ENCODE assay signal across 9 mouse cellular contexts in genomic region chr14:78287906-78288800, GRCm38 (mm10). TPM values are rescaled to one million over a fixed set of nuclear protein-coding genes. Genes with fewer than 3 reads are reported as not detected.
DNase-seq lines count a peak whose midpoint lies in the region; ATAC-seq and TF ChIP-seq lines count a peak whose summit lies in the region.
"Had no signal": no experiment of that assay in that cellular context is flagged by ENCODE, and none has a peak within 500 bp of the region (broad histone marks: within the 10 kb centered on the region; RNA-seq: fewer than 3 reads in every experiment).

No protein-coding gene starts in this region.

- ATAC-seq in liver, embryonic 12.5 days = no peak
- ATAC-seq in forebrain, embryonic 13.5 days = peak; percentile 29; the same call in 1 of the 2 replicates

- no peaks in the 10 kb centered on the region for H3K4me1 ChIP-seq in liver, adult 2 months (ENCODE audit: control insufficient read depth, insufficient read depth, low read length)
- no peaks in the 10 kb centered on the region for H3K4me1 ChIP-seq in liver, embryonic 12.5 days
- H3K4me1 ChIP-seq in forebrain, embryonic 13.5 days = peaks cover 51% of the 10 kb centered on the region

- H3K4me3 ChIP-seq in liver, adult 2 months (ENCODE audit: insufficient read depth, low read depth, low read length) = no peak overlapping the region
- no peak overlapping the region for H3K4me3 ChIP-seq in liver, embryonic 12.5 days
- H3K4me3 ChIP-seq in forebrain, embryonic 13.5 days = no peak overlapping the region
- H3K4me3 ChIP-seq: heart, embryonic 13.5 days had no signal

- TF ChIP-seq POLR2A in liver, adult 2 months (IDR thresholded peaks at IDR 0.05; ENCODE audit: extremely low read depth, insufficient read depth, low read length) = no peak

- peak; percentile 23 to 73 for DNase-seq in adrenal gland, adult (ENCODE audit: inconsistent age in 2 of 2, low spot score in 1 of 2)
- DNase-seq in adrenal gland, adult 8-10 months = no peak
- peak; percentile 14 for DNase-seq in liver, adult 2 months (ENCODE audit: extremely low read depth, low read depth, low spot score)
- peak; percentile 25 to 38 for DNase-seq in adrenal gland, postnatal 36 days
- peak; percentile 65 to 77 for DNase-seq in layer of hippocampus, postnatal 14 days (ENCODE audit: low spot score in 2 of 2)
- peak; percentile 20 for DNase-seq in retina, adult 2 months (ENCODE audit: low read depth, low spot score)

- TF ChIP-seq CTCF in liver, adult 2 months (IDR thresholded peaks at IDR 0.05; ENCODE audit: low read depth, low read length) = peak; percentile 40; the same call in 1 of the 2 replicates

- no peak overlapping the region for H3K9ac ChIP-seq in liver, adult 2 months (ENCODE audit: low read depth, low read length)
- no peak overlapping the region for H3K9ac ChIP-seq in liver, embryonic 12.5 days
- no peak overlapping the region for H3K9ac ChIP-seq in forebrain, embryonic 13.5 days
- H3K9ac ChIP-seq: heart, embryonic 13.5 days had no signal

- H3K79me2 ChIP-seq in liver, adult 2 months (ENCODE audit: control insufficient read depth, insufficient read depth, low read length) = no peaks in the 10 kb centered on the region

- H3K27ac ChIP-seq in liver, adult 2 months (replicated peaks; ENCODE audit: insufficient read depth, low read depth, low read length) = no peak overlapping the region
- no peak overlapping the region for H3K27ac ChIP-seq in liver, embryonic 12.5 days
- peak overlapping the region; percentile 48 for H3K27ac ChIP-seq in forebrain, embryonic 13.5 days
- H3K27ac ChIP-seq: heart, embryonic 13.5 days had no signal

- no peaks in the 10 kb centered on the region for H3K9me3 ChIP-seq in liver, embryonic 12.5 days (replicated peaks)
- H3K9me3 ChIP-seq in forebrain, embryonic 13.5 days (replicated peaks) = no peaks in the 10 kb centered on the region; the same call in 1 of the 2 replicates

- no peak overlapping the region for H3K4me2 ChIP-seq in liver, embryonic 12.5 days
- no peak overlapping the region for H3K4me2 ChIP-seq in forebrain, embryonic 13.5 days
- H3K4me2 ChIP-seq: heart, embryonic 13.5 days had no signal

- 0 out of 2 replicates have a peak, but pooled peaks cover 4% of the 10 kb centered on the region for H3K27me3 ChIP-seq in liver, adult 2 months (ENCODE audit: control insufficient read depth, insufficient read depth, low read length)
- no peaks in the 10 kb centered on the region for H3K27me3 ChIP-seq in liver, embryonic 12.5 days (replicated peaks)
- H3K27me3 ChIP-seq in forebrain, embryonic 13.5 days = peaks cover 13% of the 10 kb centered on the region
- H3K27me3 ChIP-seq: heart, embryonic 13.5 days had no signal

- no peaks in the 10 kb centered on the region for H3K36me3 ChIP-seq in liver, adult 2 months (ENCODE audit: control insufficient read depth, insufficient read depth, low read length)
- no peaks in the 10 kb centered on the region for H3K36me3 ChIP-seq in liver, embryonic 12.5 days
- no peaks in the 10 kb centered on the region for H3K36me3 ChIP-seq in forebrain, embryonic 13.5 days (ENCODE audit: poor library complexity, severe bottlenecking)
- H3K36me3 ChIP-seq: heart, embryonic 13.5 days had no signal

- 40% methylated on average over 7 of the region's 7 CpGs for WGBS in liver, adult 2 months
- WGBS in liver, embryonic 12.5 days (ENCODE audit: insufficient replicate concordance) = 44% methylated on average over 7 of the region's 7 CpGs
- 27% methylated on average over 7 of the region's 7 CpGs for WGBS in forebrain, embryonic 13.5 days

RNA-seq across cellular contexts. Expression of gene Tnfsf11, which starts 19.7 kb away (rescaled TPM):
- total RNA-seq in adrenal gland, adult 8-10 months (2022) = not detected
- total RNA-seq in liver, adult 2 months (2014; rRNA removed) = 0.09 TPM in 1 of 2 replicates, not detected in the other
- not detected in 2 replicates for polyA plus RNA-seq in liver, adult 2 months (2012; rRNA removed)
- polyA plus RNA-seq in liver, embryonic 12.5 days (2016; fragmentation: Nextera tagmentation; extraction: Ambion mirVana) = 0.24 TPM in 1 of 2 replicates, not detected in the other
- under 1 TPM; 0.13 TPM for total RNA-seq in adrenal gland, postnatal 36 days (2021)
- 0.23 and 0.38 TPM in 2 replicates for polyA plus RNA-seq in forebrain, embryonic 13.5 days (2015; fragmentation: Nextera tagmentation; extraction: Ambion mirVana)
- under 1 TPM in 1 of 2 experiments, not detected in 1; 0.14 TPM for total RNA-seq in layer of hippocampus, postnatal 14 days (2021)
